Mouse (Mus musculus): ENCODE results near the gene Efnb3. TPM values are rescaled to one million over a fixed set of nuclear protein-coding genes. Genes with fewer than 3 reads are reported as not detected.

Efnb3 gene
- 61.9 and 67.2 TPM in 2 replicates for polyA plus RNA-seq (2016; fragmentation: Nextera tagmentation; extraction: Ambion mirVana)

DNA sequence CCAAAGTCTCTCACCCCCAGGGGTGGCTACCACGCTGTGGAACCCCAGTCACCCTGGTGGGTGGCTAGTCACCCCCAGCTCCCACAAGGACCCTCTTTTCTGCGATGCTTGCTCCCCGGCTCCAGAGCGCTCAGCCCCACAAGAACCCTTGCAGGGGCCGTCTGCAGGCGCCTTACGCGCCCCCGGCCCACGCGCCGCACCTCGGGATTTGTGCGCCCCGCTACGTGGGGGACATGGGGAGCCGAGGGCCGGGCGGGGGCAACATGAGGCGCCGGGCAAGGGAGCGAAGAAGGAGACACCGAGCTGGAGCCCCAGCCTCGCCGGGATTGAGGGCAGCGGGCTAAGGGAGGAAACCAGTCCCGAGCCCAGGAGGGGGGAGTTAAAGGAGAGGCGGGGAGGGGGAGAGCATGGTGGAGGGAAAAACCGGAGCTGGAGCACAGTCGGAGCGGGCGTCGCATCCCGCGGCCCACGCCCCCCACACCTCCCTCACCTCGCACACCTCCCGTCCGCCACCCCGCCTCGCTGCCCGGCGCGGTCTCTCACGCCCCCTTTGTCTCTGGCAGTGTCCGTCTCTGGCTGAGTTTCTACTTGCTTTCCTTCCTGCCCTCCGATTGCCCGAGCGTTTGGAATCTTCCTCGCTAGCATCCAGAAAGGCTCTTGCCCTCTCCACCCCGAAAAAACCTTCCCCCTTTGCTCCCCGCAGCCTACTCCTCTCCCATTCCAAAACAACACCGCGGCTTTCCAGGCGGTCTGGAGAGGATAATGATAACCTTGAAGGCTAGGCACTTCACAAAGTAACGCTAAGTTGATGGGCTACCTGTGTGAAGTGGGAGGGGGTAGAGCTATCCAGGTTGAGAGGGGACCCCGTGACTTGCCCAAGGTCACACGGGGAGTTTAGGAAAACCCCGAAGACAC, at the start of gene Efnb3:
Gene Efnb3 (minus strand): TSS at position 355 of the 915 bp plus-strand sequence.
- Histone ChIP-seq H3K27me3 (ENCODE audit: insufficient read depth, poor library complexity, severe bottlenecking) (peaks cover 15% of the 10 kb centered on the region), H3K4me1 (replicated peaks) (peaks cover 97% of the 10 kb centered on the region), H3K36me3 (peaks cover 58% of the 10 kb centered on the region), H3K4me3 (peak within 1 kb of the TSS; percentile 91), H3K27ac (peak within 1 kb of the TSS; percentile 98), H3K9me3 (no peaks in the 10 kb centered on the region)
- DNase-seq (ENCODE audit: low spot score): peak; percentile 82
- WGBS: under 1% methylated on average over 58 of the region's 59 CpGs

DNA sequence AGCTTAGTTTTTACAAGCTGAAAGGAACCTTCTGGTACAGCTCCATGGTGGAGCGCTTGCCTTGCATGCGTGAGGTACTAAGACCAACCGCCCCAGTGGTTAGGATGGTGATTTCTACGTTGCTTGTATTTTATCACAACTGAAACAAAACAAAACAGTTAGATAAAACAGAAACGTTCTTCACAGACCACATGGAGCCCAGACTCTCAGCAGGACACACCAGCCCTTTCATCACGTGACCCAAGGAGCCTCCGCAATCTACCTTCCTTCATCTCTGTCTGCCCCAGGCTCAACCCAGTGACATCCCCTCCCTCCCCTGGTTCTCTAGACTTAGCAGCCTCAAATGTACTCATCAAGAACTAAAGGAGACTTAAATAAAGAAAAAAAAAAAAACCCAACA, 49.4 kb upstream of the Efnb3 start:
- Histone ChIP-seq H3K36me3 (no peaks in the 10 kb centered on the region), H3K27me3 (ENCODE audit: insufficient read depth, poor library complexity, severe bottlenecking) (peaks cover 11% of the 10 kb centered on the region), H3K9me3 (no peaks in the 10 kb centered on the region), H3K27ac (no peak overlapping the region), H3K4me1 (replicated peaks) (peaks cover 26% of the 10 kb centered on the region), H3K4me3 (no peak overlapping the region)
- DNase-seq (ENCODE audit: low spot score): no peak
- 59% methylated on average over 7 of the region's 7 CpGs for WGBS

DNA sequence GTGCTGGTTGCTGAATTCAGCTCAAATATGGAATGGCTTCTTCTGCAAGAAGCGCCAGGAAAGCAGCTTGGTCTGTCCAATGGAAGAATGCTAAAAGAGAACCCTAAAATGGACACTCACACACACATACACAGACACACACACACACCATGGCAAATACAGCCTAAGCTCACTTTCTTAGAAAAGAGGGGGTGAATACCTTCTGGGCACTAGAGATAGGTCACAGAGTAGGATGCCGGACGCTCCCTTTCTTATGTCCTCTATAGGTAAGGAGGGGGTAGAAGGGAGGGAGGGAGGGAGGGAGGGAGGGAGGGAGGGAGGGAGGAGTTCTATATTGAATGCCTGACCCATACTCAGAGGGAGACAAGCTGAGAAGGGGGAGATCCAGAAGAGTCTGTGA, 48.5 kb upstream of the Efnb3 start:
- H3K27ac ChIP-seq: peak overlapping the region; percentile 24; the same call in 1 of the 2 replicates
- DNase-seq (ENCODE audit: low spot score): no peak
- 96% methylated on average over 3 of the region's 3 CpGs for WGBS
- H3K4me1 ChIP-seq (replicated peaks): peaks cover 31% of the 10 kb centered on the region
- H3K27me3 ChIP-seq (ENCODE audit: insufficient read depth, poor library complexity, severe bottlenecking): peaks cover 20% of the 10 kb centered on the region
- H3K9me3 ChIP-seq: no peaks in the 10 kb centered on the region
- no peak overlapping the region for H3K4me3 ChIP-seq
- no peaks in the 10 kb centered on the region for H3K36me3 ChIP-seq

DNA sequence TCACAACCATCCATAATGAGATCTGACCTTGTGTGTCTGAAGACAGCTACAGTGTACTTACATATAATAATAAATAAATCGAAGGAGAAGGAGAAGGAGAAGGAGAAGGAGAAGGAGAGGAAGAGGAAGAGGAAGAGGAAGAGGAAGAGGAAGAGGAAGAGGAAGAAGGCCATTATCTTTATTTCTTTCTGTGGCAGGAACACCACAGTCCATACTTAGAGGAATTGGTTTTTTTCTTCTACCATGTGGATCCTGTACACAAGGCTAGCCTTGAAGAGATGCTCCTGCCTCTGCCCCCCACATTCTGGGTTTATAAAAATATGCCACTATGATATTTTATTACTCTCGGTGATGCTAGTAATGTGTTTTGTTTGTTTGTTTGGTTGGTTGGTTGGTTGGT, 46.8 kb upstream of the Efnb3 start:
- Histone ChIP-seq H3K36me3 (no peaks in the 10 kb centered on the region), H3K4me1 (replicated peaks) (peaks cover 28% of the 10 kb centered on the region), H3K27ac (no peak overlapping the region), H3K27me3 (ENCODE audit: insufficient read depth, poor library complexity, severe bottlenecking) (peaks cover 29% of the 10 kb centered on the region), H3K9me3 (no peaks in the 10 kb centered on the region), H3K4me3 (no peak overlapping the region; the same call in 1 of the 2 replicates)
- WGBS: 83% methylated on average over 2 of the region's 2 CpGs
- no peak for DNase-seq (ENCODE audit: low spot score)

GRCm38 (mm10) chr11:69606491-69606795, 46.4 kb upstream of the Efnb3 start:
- H3K27ac ChIP-seq: peak overlapping the region; percentile 71
- 68% methylated on average over 2 of the region's 2 CpGs for WGBS

GRCm38 (mm10) chr11:69605726-69606490, 45.9 kb upstream of the Efnb3 start, which contains the start of gene Atp1b2:
Gene Atp1b2 (minus strand): TSS chr11:69605942.
- WGBS: 3% methylated on average over 32 of the region's 32 CpGs
- H3K9me3 ChIP-seq: no peaks in the 10 kb centered on the region
- peak; percentile 75 for DNase-seq (ENCODE audit: low spot score)
- peaks cover 32% of the 10 kb centered on the region for H3K27me3 ChIP-seq (ENCODE audit: insufficient read depth, poor library complexity, severe bottlenecking)
- peak within 1 kb of the TSS; percentile 76 for H3K4me3 ChIP-seq
- no peaks in the 10 kb centered on the region for H3K36me3 ChIP-seq
- peak within 1 kb of the TSS; percentile 86 for H3K27ac ChIP-seq
- H3K4me1 ChIP-seq (replicated peaks): peaks cover 37% of the 10 kb centered on the region

More at GRCm38 (mm10) chr11:69606491-69606795, 46.4 kb upstream of the Efnb3 start:
- peak overlapping the region; percentile 76 for H3K4me3 ChIP-seq
- no peaks in the 10 kb centered on the region for H3K9me3 ChIP-seq
- no peaks in the 10 kb centered on the region for H3K36me3 ChIP-seq
- H3K4me1 ChIP-seq (replicated peaks): peaks cover 32% of the 10 kb centered on the region
- peaks cover 29% of the 10 kb centered on the region for H3K27me3 ChIP-seq (ENCODE audit: insufficient read depth, poor library complexity, severe bottlenecking)
- no peak for DNase-seq (ENCODE audit: low spot score)

GRCm38 (mm10) chr11:69604795-69605664, 45.0 kb upstream of the Efnb3 start:
- under 1% methylated on average over 73 of the region's 73 CpGs for WGBS
- H3K27me3 ChIP-seq (ENCODE audit: insufficient read depth, poor library complexity, severe bottlenecking): peaks cover 32% of the 10 kb centered on the region
- no peaks in the 10 kb centered on the region for H3K36me3 ChIP-seq
- H3K27ac ChIP-seq: peak overlapping the region; percentile 86
- DNase-seq (ENCODE audit: low spot score): peak; percentile 43
- H3K9me3 ChIP-seq: no peaks in the 10 kb centered on the region
- peak overlapping the region; percentile 76 for H3K4me3 ChIP-seq
- peaks cover 46% of the 10 kb centered on the region for H3K4me1 ChIP-seq (replicated peaks)

GRCm38 (mm10) chr11:69604347-69604746, 44.3 kb upstream of the Efnb3 start:
- H3K4me3 ChIP-seq: peak overlapping the region; percentile 76
- H3K4me1 ChIP-seq (replicated peaks): peaks cover 53% of the 10 kb centered on the region
- peaks cover 32% of the 10 kb centered on the region for H3K27me3 ChIP-seq (ENCODE audit: insufficient read depth, poor library complexity, severe bottlenecking)
- H3K27ac ChIP-seq: peak overlapping the region; percentile 86
- H3K36me3 ChIP-seq: no peaks in the 10 kb centered on the region
- WGBS: 68% methylated on average over 3 of the region's 3 CpGs
- no peak for DNase-seq (ENCODE audit: low spot score)
- no peaks in the 10 kb centered on the region for H3K9me3 ChIP-seq

- Histone ChIP-seq H3K36me3 (no peaks in the 10 kb centered on the region), H3K4me3 (no peak overlapping the region), H3K9me3 (no peaks in the 10 kb centered on the region), H3K27ac (no peak overlapping the region), H3K4me1 (replicated peaks) (peaks cover 57% of the 10 kb centered on the region), H3K27me3 (ENCODE audit: insufficient read depth, poor library complexity, severe bottlenecking) (peaks cover 32% of the 10 kb centered on the region)
- no peak for DNase-seq (ENCODE audit: low spot score)
- 75% methylated on average over 8 of the region's 8 CpGs for WGBS
Observed at GRCm38 (mm10) chr11:69603516-69603915, 43.5 kb upstream of the Efnb3 start.

DNA sequence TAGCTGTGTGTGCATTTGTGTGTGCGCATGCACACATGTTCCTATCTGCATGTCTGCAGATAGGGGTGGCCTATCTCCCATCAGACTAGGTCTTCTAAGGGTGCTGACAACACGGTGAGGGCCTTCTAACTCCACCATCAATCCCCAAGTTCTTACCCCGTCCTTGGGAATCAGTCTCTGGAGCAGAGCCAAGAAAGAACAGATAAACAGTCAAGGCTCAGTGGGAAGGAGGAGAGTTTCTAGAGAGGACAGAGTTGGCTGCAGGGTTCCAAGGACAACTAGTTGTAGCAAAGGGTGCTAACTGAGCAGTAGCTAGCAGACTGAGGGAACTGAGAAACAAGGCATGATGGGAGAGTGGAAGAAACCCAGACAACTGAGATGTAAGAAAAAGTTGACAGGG, 41.8 kb upstream of the Efnb3 start:
- peaks cover 57% of the 10 kb centered on the region for H3K4me1 ChIP-seq (replicated peaks)
- H3K4me3 ChIP-seq: no peak overlapping the region
- no peaks in the 10 kb centered on the region for H3K36me3 ChIP-seq
- H3K27me3 ChIP-seq (ENCODE audit: insufficient read depth, poor library complexity, severe bottlenecking): peaks cover 32% of the 10 kb centered on the region
- no peak overlapping the region for H3K27ac ChIP-seq
- DNase-seq (ENCODE audit: low spot score): no peak
- WGBS: 90% methylated on average over 3 of the region's 3 CpGs
- H3K9me3 ChIP-seq: no peaks in the 10 kb centered on the region

DNA sequence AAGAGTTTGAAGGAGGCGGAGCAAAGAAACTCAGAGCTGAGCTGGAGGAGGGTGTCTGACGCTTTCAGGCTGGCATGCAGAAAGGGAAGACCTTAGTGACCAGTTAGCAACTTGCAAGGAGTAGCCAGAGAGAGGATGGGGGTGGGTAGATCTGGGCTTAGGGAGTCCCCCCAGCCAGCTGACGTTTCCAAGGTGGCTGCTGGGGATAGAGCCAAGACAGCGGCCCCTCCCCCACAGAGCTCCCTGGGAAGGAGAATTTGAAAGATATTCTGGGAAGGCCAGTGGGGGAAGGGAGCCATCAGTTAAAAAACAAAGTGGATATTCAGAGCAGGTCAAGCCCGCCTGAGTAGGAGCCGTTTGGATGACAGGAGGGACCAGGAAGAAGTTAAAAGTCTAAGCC, 40.1 kb upstream of the Efnb3 start:
- H3K36me3 ChIP-seq: 0 out of 2 replicates have a peak, but pooled peaks cover 8% of the 10 kb centered on the region
- peaks cover 27% of the 10 kb centered on the region for H3K27me3 ChIP-seq (ENCODE audit: insufficient read depth, poor library complexity, severe bottlenecking)
- H3K4me1 ChIP-seq (replicated peaks): peaks cover 47% of the 10 kb centered on the region
- DNase-seq (ENCODE audit: low spot score): peak; percentile 71
- WGBS: 6% methylated on average over 6 of the region's 6 CpGs
- peak overlapping the region; percentile 81 for H3K27ac ChIP-seq
- H3K9me3 ChIP-seq: no peaks in the 10 kb centered on the region
- H3K4me3 ChIP-seq: peak overlapping the region; percentile 34

DNA sequence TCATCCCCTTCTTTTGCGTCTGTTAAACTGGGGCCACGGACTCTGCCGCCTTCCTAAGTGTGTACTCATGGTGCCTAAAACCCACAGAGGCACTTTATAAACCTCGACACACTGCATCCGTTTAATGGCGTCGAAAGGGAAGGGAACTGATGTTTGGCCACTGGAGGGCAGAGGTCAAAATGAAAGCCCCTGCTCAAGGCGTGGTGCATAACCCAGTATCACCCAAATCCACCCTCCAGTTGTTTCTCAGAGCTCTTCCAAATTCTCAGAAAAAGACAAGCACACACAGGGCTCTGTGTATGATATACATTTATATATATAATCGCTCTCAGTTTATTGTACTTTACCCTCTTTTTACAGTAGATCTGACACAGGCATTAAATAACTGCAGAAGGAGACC, 39.4 kb upstream of the Efnb3 start:
- H3K4me1 ChIP-seq (replicated peaks): peaks cover 40% of the 10 kb centered on the region
- no peaks in the 10 kb centered on the region for H3K9me3 ChIP-seq
- 0 out of 2 replicates have a peak, but pooled peaks cover 15% of the 10 kb centered on the region for H3K36me3 ChIP-seq
- peak overlapping the region; percentile 81 for H3K27ac ChIP-seq
- H3K27me3 ChIP-seq (ENCODE audit: insufficient read depth, poor library complexity, severe bottlenecking): peaks cover 21% of the 10 kb centered on the region
- DNase-seq (ENCODE audit: low spot score): no peak
- 8% methylated on average over 9 of the region's 9 CpGs for WGBS
- H3K4me3 ChIP-seq: peak overlapping the region; percentile 34; the same call in 1 of the 2 replicates
